Mouse (Mus musculus) cerebellum, adult 8-10 months (tissue): ENCODE data around the gene C2cd4c.
A peak's percentile ranks its signal among the peaks of the same experiment; 100 is the strongest.

Experiments
- DNase-seq: peaks from one replicate; pipeline ENCODE4 v3.0.0; 2022

Gene C2cd4c

GRCm38 (mm10) chr10:79613578-79614304 lies at the start of gene C2cd4c:
TSS of gene C2cd4c (minus strand) at chr10:79614025.
- peak; percentile 66 for DNase-seq

GRCm38 (mm10) chr10:79661861-79662260 lies 48.0 kb upstream of the C2cd4c start:
- DNase-seq: no peak

- DNase-seq: no peak
Observed at GRCm38 (mm10) chr10:79660298-79660697, 46.5 kb upstream of the C2cd4c start.

- no peak for DNase-seq
Observed at GRCm38 (mm10) chr10:79658829-79659228, 45.0 kb upstream of the C2cd4c start.

GRCm38 (mm10) chr10:79654946-79655395 lies 41.1 kb upstream of the C2cd4c start:
- no peak for DNase-seq

GRCm38 (mm10) chr10:79652789-79653188 lies 39.0 kb upstream of the C2cd4c start:
- DNase-seq: no peak

- peak; percentile 75 for DNase-seq
Observed at GRCm38 (mm10) chr10:79649070-79649751, 35.4 kb upstream of the C2cd4c start.

GRCm38 (mm10) chr10:79645711-79646110 lies 31.9 kb upstream of the C2cd4c start, which contains the start of gene Odf3l2:
TSS of gene Odf3l2 (minus strand) at chr10:79645738.
- no peak for DNase-seq

GRCm38 (mm10) chr10:79638486-79639204 lies 24.8 kb upstream of the C2cd4c start:
- DNase-seq: peak; percentile 54

GRCm38 (mm10) chr10:79637128-79638110 lies 23.6 kb upstream of the C2cd4c start, which contains the start of gene Shc2:
TSS of gene Shc2 (minus strand) at chr10:79637918.
- peak; percentile 82 for DNase-seq

- DNase-seq: no peak
Observed at GRCm38 (mm10) chr10:79636287-79636686, 22.5 kb upstream of the C2cd4c start.

GRCm38 (mm10) chr10:79633006-79633777 lies 19.4 kb upstream of the C2cd4c start:
- no peak for DNase-seq

GRCm38 (mm10) chr10:79631432-79631831 lies 17.6 kb upstream of the C2cd4c start:
- DNase-seq: no peak

GRCm38 (mm10) chr10:79628377-79628776 lies 14.6 kb upstream of the C2cd4c start:
- DNase-seq: no peak

GRCm38 (mm10) chr10:79626156-79626555 lies 12.3 kb upstream of the C2cd4c start:
- no peak for DNase-seq

GRCm38 (mm10) chr10:79625398-79625797 lies 11.6 kb upstream of the C2cd4c start:
- no peak for DNase-seq

- no peak for DNase-seq
Observed at GRCm38 (mm10) chr10:79623950-79624349, 10.1 kb upstream of the C2cd4c start.

GRCm38 (mm10) chr10:79616376-79616775 lies 2.6 kb upstream of the C2cd4c start:
- no peak for DNase-seq

GRCm38 (mm10) chr10:79615860-79616259 lies 2.0 kb upstream of the C2cd4c start:
- DNase-seq: no peak

GRCm38 (mm10) chr10:79614305-79614643 lies 449 bp upstream of the C2cd4c start:
- no peak for DNase-seq
